Mouse (Mus musculus) layer of hippocampus, postnatal 36 days (tissue): Measurements from ENCODE around the gene Gch1. TPM values are rescaled to one million over a fixed set of nuclear protein-coding genes. Genes with fewer than 3 reads are reported as not detected.

ENCODE experiments used
- DNase-seq, 2 experiments: peaks; one replicate each; pipeline ENCODE4 v3.0.0; 2022
- total RNA-seq, 2 experiments: library from RNA; stranded (reverse); gene quantifications; 2 replicates each; pipeline ENCODE4 v1.2.3; 2021

Gch1 gene
- 1 to 10 TPM; 1.4 to 1.6 TPM for total RNA-seq

GRCm38 (mm10) chr14:47188848-47189634 lies at the start of gene Gch1:
Gene Gch1 (minus strand): TSS chr14:47189413.
- peak; percentile 69 to 76 for DNase-seq

GRCm38 (mm10) chr14:47237286-47237685 lies 48.1 kb upstream of the Gch1 start:
- DNase-seq = no peak

- no peak for DNase-seq
These were observed 47.3 kb upstream of the Gch1 start for GRCm38 (mm10) chr14:47236491-47236890.

- DNase-seq = no peak
These were observed 45.5 kb upstream of the Gch1 start for GRCm38 (mm10) chr14:47234526-47235250.

- DNase-seq = no peak
These were observed 44.8 kb upstream of the Gch1 start for GRCm38 (mm10) chr14:47234032-47234431.

GRCm38 (mm10) chr14:47233602-47234001 lies 44.4 kb upstream of the Gch1 start:
- no peak for DNase-seq

GRCm38 (mm10) chr14:47229796-47230376 lies 40.7 kb upstream of the Gch1 start:
- DNase-seq = no peak

- no peak for DNase-seq
These were observed 36.7 kb upstream of the Gch1 start for GRCm38 (mm10) chr14:47225931-47226330.

- DNase-seq = no peak
These were observed 35.5 kb upstream of the Gch1 start for GRCm38 (mm10) chr14:47224476-47225325.

- DNase-seq = no peak
These were observed 33.6 kb upstream of the Gch1 start for GRCm38 (mm10) chr14:47222631-47223450.

- no peak for DNase-seq
These were observed 32.4 kb upstream of the Gch1 start for GRCm38 (mm10) chr14:47221567-47221966.

- DNase-seq = no peak
These were observed 31.2 kb upstream of the Gch1 start for GRCm38 (mm10) chr14:47220231-47221025.

- DNase-seq = no peak
These were observed 29.8 kb upstream of the Gch1 start for GRCm38 (mm10) chr14:47218766-47219606.

GRCm38 (mm10) chr14:47216541-47216940 lies 27.3 kb upstream of the Gch1 start:
- DNase-seq = no peak

- no peak for DNase-seq
These were observed 25.2 kb upstream of the Gch1 start for GRCm38 (mm10) chr14:47214367-47214766.

GRCm38 (mm10) chr14:47213305-47213704 lies 24.1 kb upstream of the Gch1 start:
- DNase-seq = no peak

- DNase-seq = no peak
These were observed 20.5 kb upstream of the Gch1 start for GRCm38 (mm10) chr14:47209669-47210164.

- no peak for DNase-seq
These were observed 19.6 kb upstream of the Gch1 start for GRCm38 (mm10) chr14:47208564-47209493.
